Mouse (Mus musculus) heart, postnatal 14 days (tissue): ENCODE results near the gene Smim27. TPM values are rescaled to one million over a fixed set of nuclear protein-coding genes. Genes with fewer than 3 reads are reported as not detected.

ENCODE experiments used
- DNase-seq, 2 experiments: peaks; one replicate each; pipeline ENCODE4 v3.0.0; 2021 to 2022
- intact Hi-C: fragments of 180-260 bp; cut with DNase I; formaldehyde crosslinking; loops from one replicate; pipeline ENCODE4 v1.15.1; 2025
- total RNA-seq, 2 experiments: library from RNA; stranded (reverse); gene quantifications; 2 replicates each; pipeline ENCODE4 v1.2.3; 2021

The Smim27 gene
- total RNA-seq, 2 experiments from 2014 or later = 28.2 to 42.4 TPM

DNA sequence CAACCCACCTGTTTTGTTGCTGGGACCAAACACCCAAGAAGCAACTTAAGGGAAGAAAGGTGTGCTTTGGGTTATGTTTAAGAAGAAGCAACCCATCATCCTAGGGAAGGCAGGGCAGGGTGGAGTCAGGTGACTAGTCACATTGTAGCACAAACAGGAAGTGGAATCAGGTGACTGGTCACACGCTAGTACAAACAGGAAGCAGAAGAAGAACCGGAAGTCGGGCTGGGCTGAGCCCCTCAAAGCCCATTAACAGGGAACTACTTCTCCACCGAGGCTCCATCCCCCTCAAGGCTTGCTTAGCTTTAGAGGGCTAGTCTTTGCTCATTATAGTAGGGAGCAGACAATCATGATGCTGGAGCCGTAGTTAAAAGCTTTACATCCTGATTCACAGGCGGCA is 43.6 kb downstream of the Smim27 start:
- intact Hi-C loops = no loop called here

GRCm38 (mm10) chr4:40317404-40317803 is 48.0 kb downstream of the Smim27 start:
- intact Hi-C loops = no loop called here
- no peak for DNase-seq

More for the DNA sequence above, 43.6 kb downstream of the Smim27 start:
- no peak for DNase-seq

Other genes starting within 250 kb of the Smim27 start
- 10 to 100 TPM; 35.7 to 37.1 TPM for gene Aco1, start 126.5 kb upstream of the Smim27 start, total RNA-seq
- 1 to 10 TPM; 8.1 to 9.1 TPM for gene Ddx58, start 29.8 kb upstream of the Smim27 start, total RNA-seq
- gene Topors, start 271 bp downstream of the Smim27 start, total RNA-seq = 10 to 100 TPM; 12.1 to 12.3 TPM
- gene Ndufb6, start 9.8 kb downstream of the Smim27 start, total RNA-seq = 100 to 1,000 TPM; 448 to 463 TPM
- not detected for gene Tmem215, start 202.6 kb downstream of the Smim27 start, total RNA-seq